Mouse (Mus musculus) B cell, adult (primary cell): ENCODE measurements around the gene Dido1. TPM values are rescaled to one million over a fixed set of nuclear protein-coding genes. Genes with fewer than 3 reads are reported as not detected.

Experiments
- total RNA-seq: library from RNA; stranded (reverse); gene quantifications from 4 replicates; pipeline ENCODE4 v1.2.4, GENCODE M21; 2023; ENCODE audit not compliant: inconsistent age

Dido1 gene
- total RNA-seq = 86.3 to 94.9 TPM (median 91.0 TPM) in 4 replicates

DNA sequence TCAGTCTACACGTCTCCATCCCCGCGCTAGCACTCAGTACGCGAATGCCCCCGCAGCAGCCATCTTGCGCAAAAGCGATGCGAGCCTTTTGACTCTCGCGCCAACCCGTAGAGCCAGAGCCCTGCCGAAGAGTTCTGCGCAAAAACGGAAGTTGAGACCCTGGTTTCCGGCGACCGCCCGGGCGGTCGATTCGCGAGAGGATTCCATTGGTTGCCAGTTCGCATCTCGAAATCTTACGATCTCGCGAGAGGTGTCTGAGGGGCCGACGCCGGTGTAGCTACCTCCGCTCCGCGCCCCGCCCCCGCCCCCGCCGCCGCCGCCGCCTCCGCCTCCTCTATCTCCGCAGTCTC is at the start of gene Dido1, which contains the start of gene Gid8:
Gene Dido1 (minus strand): TSS at position 77 of the 350 bp plus-strand sequence.
Gene Gid8 (plus strand): TSS at position 195 of the 350 bp plus-strand sequence.

DNA sequence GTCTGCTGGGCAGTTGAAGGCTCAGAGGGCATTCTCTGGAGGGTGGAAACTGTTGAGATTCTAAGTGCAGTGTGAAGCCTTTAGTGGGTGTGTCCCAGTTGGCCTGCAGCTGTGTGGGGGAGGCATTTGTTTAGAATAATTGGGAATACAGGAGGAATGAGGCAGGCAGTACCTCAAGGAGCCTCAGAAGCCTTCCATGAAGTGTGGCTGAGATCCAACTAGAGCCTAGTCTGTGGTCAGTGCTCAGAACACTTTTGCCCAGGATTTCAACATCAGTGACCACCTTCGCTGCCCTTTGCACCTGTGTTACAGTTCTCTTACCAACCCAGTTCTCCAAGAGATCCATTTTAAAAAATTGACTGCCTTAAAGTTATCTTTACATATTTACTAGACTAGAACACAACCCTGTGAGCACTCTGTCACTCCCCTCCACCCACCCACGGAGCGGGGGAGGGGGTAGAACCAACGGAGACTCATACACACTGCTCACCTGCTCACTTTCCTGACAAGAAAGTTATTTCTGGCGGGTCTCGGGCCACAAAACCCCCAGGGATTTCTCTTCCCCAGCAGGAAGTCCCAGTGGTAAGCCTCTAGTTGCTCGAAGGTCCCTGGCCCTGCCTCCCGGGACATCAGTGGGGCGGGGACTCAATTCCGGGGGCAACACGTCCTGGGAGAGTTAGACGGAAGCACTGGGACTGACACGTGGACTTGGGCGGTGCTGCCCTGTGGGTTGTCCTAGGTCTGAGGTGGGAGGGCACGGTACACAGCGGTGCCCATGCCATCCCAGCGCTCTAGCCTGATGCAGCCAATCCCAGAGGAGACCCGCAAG is 15.0 kb upstream of the Dido1 start, which contains the start of gene Slc17a9:
Gene Slc17a9 (plus strand): TSS at position 679 of the 829 bp plus-strand sequence.

DNA sequence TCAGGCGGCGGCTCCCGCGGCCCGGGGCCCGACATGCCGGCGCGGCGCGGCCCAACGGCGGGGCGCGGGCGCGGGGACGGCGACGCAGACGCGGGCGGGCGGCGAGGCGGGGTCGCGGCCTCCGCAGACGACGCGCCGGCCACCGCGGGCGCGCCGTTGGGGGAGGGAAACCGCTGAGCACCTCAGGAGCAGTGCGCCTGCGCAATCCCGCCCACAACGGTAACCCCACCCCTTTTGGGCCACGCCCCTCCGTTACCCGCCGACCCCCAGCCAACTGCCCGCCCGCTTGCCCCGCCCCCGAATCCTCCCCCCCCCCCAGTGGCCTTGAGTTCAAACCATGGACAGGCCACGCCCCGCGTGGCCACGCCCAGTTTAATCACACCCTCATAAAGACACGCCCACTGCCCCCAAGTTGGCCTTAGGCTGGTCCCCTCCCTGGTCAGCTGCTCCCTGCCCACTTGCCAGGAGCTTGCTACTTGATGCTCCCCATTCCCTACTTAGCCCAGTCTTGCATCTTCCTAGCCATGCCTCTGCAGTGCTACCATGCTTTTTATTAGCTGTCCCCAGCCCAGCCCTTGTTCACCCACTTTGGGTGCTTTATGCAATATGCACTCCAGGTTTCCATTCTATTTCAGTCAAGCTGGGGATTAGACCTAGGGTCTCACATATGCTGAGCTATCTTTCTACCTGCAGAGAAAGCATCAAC is 67.1 kb downstream of the Dido1 start, which contains the start of gene Tcfl5:
Gene Tcfl5 (minus strand): TSS at position 154 of the 706 bp plus-strand sequence.

Other genes with a start within 250 kb of the Dido1 start
- not detected in 4 replicates for gene Ntsr1, start 210.0 kb downstream of the Dido1 start, total RNA-seq
- 50.9 to 60.1 TPM (median 55.3 TPM) in 4 replicates for gene Mrgbp, start 128.7 kb downstream of the Dido1 start, total RNA-seq
- gene Ogfr, start 120.8 kb downstream of the Dido1 start, total RNA-seq = 93.1 to 113 TPM (median 102 TPM) in 4 replicates
- 1.1 to 2.8 TPM (median 2.0 TPM) in 4 replicates for gene Col9a3, start 112.2 kb downstream of the Dido1 start, total RNA-seq
- gene Tcfl5, start 67.3 kb downstream of the Dido1 start, total RNA-seq = 0.35 to 0.36 TPM in 2 of 4 replicates, not detected in the others
- 44.6 to 54.8 TPM (median 51.4 TPM) in 4 replicates for gene Gid8, start 118 bp upstream of the Dido1 start, total RNA-seq
- 20.1 to 29.1 TPM (median 25.3 TPM) in 4 replicates for gene Slc17a9, start 15.3 kb upstream of the Dido1 start, total RNA-seq
- not detected in 4 replicates for gene Bhlhe23, start 66.9 kb upstream of the Dido1 start, total RNA-seq
- 84.3 to 94.2 TPM (median 88.3 TPM) in 4 replicates for gene Ythdf1, start 210.9 kb upstream of the Dido1 start, total RNA-seq
- gene Birc7, start 219.0 kb upstream of the Dido1 start, total RNA-seq = not detected in 4 replicates
- gene Nkain4, start 244.7 kb upstream of the Dido1 start, total RNA-seq = not detected in 4 replicates